Mouse (Mus musculus) heart, adult 2 months (tissue): ENCODE data around the gene Cars2. TPM values are rescaled to one million over a fixed set of nuclear protein-coding genes. Genes with fewer than 3 reads are reported as not detected.

Experiments used
- DNase-seq, 2 experiments: peaks; one replicate each; pipeline ENCODE4 v3.0.0; 2021
- H3K27ac ChIP-seq: fragments of 200-600 bp; 2 replicates; pipeline ENCODE4 v1.8.1; 2022
- H3K27me3 ChIP-seq: fragments of 200-500 bp; 2 replicates; pipeline ENCODE4 v1.6.1; 2012; ENCODE audit warnings: mild to moderate bottlenecking, low read length, inconsistent platforms, mixed read lengths; ENCODE audit not compliant: control insufficient read depth, insufficient read depth
- H3K36me3 ChIP-seq: fragments of 200-500 bp; 2 replicates; pipeline ENCODE4 v1.6.1; 2012; ENCODE audit warnings: low read length, inconsistent platforms; ENCODE audit not compliant: control insufficient read depth, insufficient read depth
- H3K4me1 ChIP-seq: fragments of 200-500 bp; 2 replicates; pipeline ENCODE4 v1.6.1; 2011; ENCODE audit warnings: low read length; ENCODE audit not compliant: control insufficient read depth, insufficient read depth
- H3K4me3 ChIP-seq: fragments of 200-600 bp; 2 replicates; pipeline ENCODE4 v1.8.1; 2022
- H3K79me2 ChIP-seq: fragments of 200-500 bp; replicated peaks from 2 replicates; pipeline ENCODE4 v1.6.1; 2012; ENCODE audit warnings: mild to moderate bottlenecking, inconsistent platforms, low read length, moderate library complexity, mixed read lengths; ENCODE audit not compliant: control insufficient read depth, insufficient read depth
- H3K9ac ChIP-seq: fragments of 200-500 bp; 2 replicates; pipeline ENCODE4 v1.6.1; 2012; ENCODE audit warnings: low read depth, mild to moderate bottlenecking, control low read depth, inconsistent platforms, low read length, mixed read lengths
- CTCF ChIP-seq: fragments of 200-600 bp; IDR thresholded peaks from 2 replicates; pipeline ENCODE4 v1.8.1; 2022; ENCODE audit warnings: antibody characterized with exemption, mild to moderate bottlenecking, moderate library complexity
- EP300 ChIP-seq: fragments of 200-500 bp; IDR thresholded peaks from 2 replicates; pipeline ENCODE4 v1.6.1; 2011; ENCODE audit warnings: low read depth, low read length, control low read depth; ENCODE audit not compliant: insufficient read depth
- POLR2A ChIP-seq: fragments of 200-500 bp; IDR thresholded peaks from 2 replicates; pipeline ENCODE4 v1.6.1; 2011; ENCODE audit warnings: mild to moderate bottlenecking, low read depth, low read length, control low read depth; ENCODE audit not compliant: insufficient read depth
- WGBS: fragments of 180-500 bp; shearing (Covaris S2); methylation state at CpG from one replicate; pipeline ENCODE4 v1.1.7; 2018; 5-methylcytosine and 5-hydroxymethylcytosine counted together
- intact Hi-C: fragments of 180-260 bp; cut with DNase I; formaldehyde crosslinking; loops from one replicate; pipeline ENCODE4 v1.15.1; 2025
- polyA plus RNA-seq: library from polyadenylated mRNA; depleted of rRNA; stranded (reverse); fragments of >200 nt; gene quantifications from 2 replicates; pipeline ENCODE4 v1.2.3, GENCODE M21; 2012
- total RNA-seq, 2 experiments: library from RNA; stranded (reverse); gene quantifications; 2 replicates each; pipeline ENCODE4 v1.2.3; 2021

The Cars2 gene
- total and polyA plus RNA-seq, 3 experiments, result 46.5 to 49.8 (median 47.7) TPM

- WGBS, result 36% methylated on average over 4 of the region's 4 CpGs
Measured at GRCm38 (mm10) chr8:11487229-11487628, 63.4 kb downstream of the Cars2 start.

GRCm38 (mm10) chr8:11486142-11486541 lies 64.4 kb downstream of the Cars2 start:
- no peak overlapping the region for H3K27ac ChIP-seq
- TF ChIP-seq EP300 (peak; percentile 54; the same call in 1 of the 2 replicates), POLR2A (no peak), CTCF (peak; percentile 99; the same call in 1 of the 2 replicates)
- no peaks in the 10 kb centered on the region for H3K79me2 ChIP-seq
- 17% methylated on average over 7 of the region's 7 CpGs for WGBS
- no peak overlapping the region for H3K4me3 ChIP-seq
- H3K27me3 ChIP-seq, result peaks cover 3% of the 10 kb centered on the region; the same call in 1 of the 2 replicates
- H3K4me1 ChIP-seq, result 0 out of 2 replicates have a peak, but pooled peaks cover 2% of the 10 kb centered on the region
- no peaks in the 10 kb centered on the region for H3K36me3 ChIP-seq
- no peak overlapping the region for H3K9ac ChIP-seq
- intact Hi-C loops, result loop anchor here (1.0 to 10.0 kb wide), 4 partner anchors 17 to 911 kb away; no protein-coding TSS in a partner anchor
- peak; percentile 62 to 80 for DNase-seq

More at GRCm38 (mm10) chr8:11487229-11487628, 63.4 kb downstream of the Cars2 start:
- no peak for DNase-seq
- Histone ChIP-seq H3K27ac (no peak overlapping the region), H3K9ac (no peak overlapping the region), H3K79me2 (no peaks in the 10 kb centered on the region), H3K27me3 (peaks cover 3% of the 10 kb centered on the region; the same call in 1 of the 2 replicates), H3K36me3 (no peaks in the 10 kb centered on the region), H3K4me3 (no peak overlapping the region), H3K4me1 (0 out of 2 replicates have a peak, but pooled peaks cover under 1% of the 10 kb centered on the region)
- TF ChIP-seq POLR2A, result no peak
- no peak for TF ChIP-seq EP300
- TF ChIP-seq CTCF, result no peak
- intact Hi-C loops, result loop anchor here (2.0 to 10.0 kb wide), 3 partner anchors 18 to 912 kb away; no protein-coding TSS in a partner anchor

GRCm38 (mm10) chr8:11482537-11482936 lies 68.0 kb downstream of the Cars2 start:
- Histone ChIP-seq H3K27me3 (no peaks in the 10 kb centered on the region), H3K79me2 (no peaks in the 10 kb centered on the region), H3K9ac (no peak overlapping the region), H3K4me3 (no peak overlapping the region), H3K4me1 (0 out of 2 replicates have a peak, but pooled peaks cover 2% of the 10 kb centered on the region), H3K36me3 (no peaks in the 10 kb centered on the region), H3K27ac (peak overlapping the region; percentile 81)
- DNase-seq, result peak in 1 of 2 experiments; percentile 32
- TF ChIP-seq CTCF (no peak), EP300 (no peak), POLR2A (peak; percentile 63)
- intact Hi-C loops, result loop anchor here (10.0 kb wide), 1 partner anchor 908 kb away; no protein-coding TSS in a partner anchor
- WGBS, result 39% methylated on average over 3 of the region's 3 CpGs

GRCm38 (mm10) chr8:11481876-11482275 lies 68.7 kb downstream of the Cars2 start:
- Histone ChIP-seq H3K36me3 (no peaks in the 10 kb centered on the region), H3K9ac (no peak overlapping the region; the same call in 1 of the 2 replicates), H3K27ac (peak overlapping the region; percentile 81), H3K4me3 (no peak overlapping the region), H3K79me2 (no peaks in the 10 kb centered on the region), H3K27me3 (no peaks in the 10 kb centered on the region), H3K4me1 (0 out of 2 replicates have a peak, but pooled peaks cover 2% of the 10 kb centered on the region)
- intact Hi-C loops, result loop anchor here (10.0 kb wide), 1 partner anchor 907 kb away; no protein-coding TSS in a partner anchor
- TF ChIP-seq POLR2A (no peak), EP300 (no peak)
- 69% methylated on average over 3 of the region's 3 CpGs for WGBS
- DNase-seq, result no peak

- 41% methylated on average over 14 of the region's 14 CpGs for WGBS
- Histone ChIP-seq H3K4me3 (peak overlapping the region; percentile 68; the same call in 1 of the 2 replicates), H3K36me3 (no peaks in the 10 kb centered on the region), H3K27me3 (no peaks in the 10 kb centered on the region), H3K79me2 (no peaks in the 10 kb centered on the region), H3K27ac (peak overlapping the region; percentile 96; the same call in 1 of the 2 replicates), H3K9ac (peak overlapping the region; percentile 72), H3K4me1 (peaks cover 9% of the 10 kb centered on the region; the same call in 1 of the 2 replicates)
- TF ChIP-seq POLR2A (no peak), EP300 (no peak), CTCF (no peak)
- intact Hi-C loops, result no loop called here
- no peak for DNase-seq
Measured at GRCm38 (mm10) chr8:11479591-11479990, 71.0 kb downstream of the Cars2 start.
